Mouse (Mus musculus) forelimb bud, embryonic 11.5 days (tissue): Measurements from ENCODE around the gene Abcb10.
"Not testable (repeated sequence)": the region's sequence is repeated elsewhere in the genome, so short reads cannot be mapped to it uniquely, and the experiment has no call there.

Experiments
- DNase-seq: peaks from one replicate; pipeline ENCODE4 v3.0.0-alpha.2; 2012; ENCODE audit warnings: low read depth, low spot score

The Abcb10 gene

GRCm38 (mm10) chr8:123981674-123982073, 1.2 kb downstream of the Abcb10 start:
- DNase-seq = no peak

DNA sequence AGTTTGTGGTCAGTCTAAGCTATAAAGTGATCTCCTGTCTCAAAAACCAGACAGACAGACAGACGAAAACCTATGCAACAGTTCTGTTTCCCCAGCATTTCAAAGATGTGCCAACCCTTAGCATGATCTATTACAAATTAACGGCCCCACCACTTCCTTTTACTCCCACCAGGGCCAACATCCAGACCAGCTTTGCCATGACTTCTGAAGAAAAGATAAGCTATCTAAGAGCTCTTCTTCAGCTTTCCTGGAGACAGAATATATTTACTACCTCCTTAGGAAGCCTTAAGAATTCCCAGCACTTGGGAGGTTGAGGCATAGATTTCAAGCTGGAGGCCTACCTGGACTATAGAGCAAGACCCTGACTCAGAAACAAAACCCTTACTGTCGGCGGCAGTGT, 2.7 kb downstream of the Abcb10 start:
- no peak for DNase-seq

GRCm38 (mm10) chr8:123978926-123979325, 4.0 kb downstream of the Abcb10 start:
- DNase-seq = no peak

- DNase-seq = no peak
Measured at GRCm38 (mm10) chr8:123978166-123978838, 4.6 kb downstream of the Abcb10 start.

GRCm38 (mm10) chr8:123977499-123977898, 5.4 kb downstream of the Abcb10 start:
- DNase-seq = no peak

GRCm38 (mm10) chr8:123973495-123973894, 9.4 kb downstream of the Abcb10 start:
- DNase-seq = no peak

GRCm38 (mm10) chr8:123966896-123967295, 16.0 kb downstream of the Abcb10 start:
- DNase-seq = no peak

- peak; percentile 24 for DNase-seq
Measured at GRCm38 (mm10) chr8:123961371-123961770, 21.6 kb downstream of the Abcb10 start.

- DNase-seq = not testable (repeated sequence)
Measured at GRCm38 (mm10) chr8:123960556-123960955, 22.4 kb downstream of the Abcb10 start.

- DNase-seq = no peak
Measured at GRCm38 (mm10) chr8:123960056-123960455, 22.9 kb downstream of the Abcb10 start.

GRCm38 (mm10) chr8:123959473-123959872, 23.4 kb downstream of the Abcb10 start:
- DNase-seq = no peak

DNA sequence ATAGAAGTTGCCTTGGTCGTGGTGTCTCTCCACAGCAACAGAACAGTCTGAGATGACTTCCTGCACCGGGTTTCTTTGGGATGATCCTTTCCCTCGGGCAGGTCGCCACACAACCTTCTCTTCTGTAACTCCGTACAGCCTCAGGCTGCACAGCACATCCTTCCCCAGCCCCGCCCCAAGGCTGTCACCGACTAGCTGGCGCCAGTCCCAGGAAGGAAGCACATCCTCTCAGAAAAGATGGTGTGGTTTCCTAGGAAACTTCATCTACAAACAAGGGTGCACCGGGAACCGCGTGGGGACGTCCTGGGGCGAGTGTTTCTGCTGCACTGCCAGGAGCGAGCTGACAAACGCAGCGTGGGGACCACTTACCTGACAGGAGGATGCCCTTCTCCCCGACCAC, 24.8 kb downstream of the Abcb10 start:
- DNase-seq = no peak

DNA sequence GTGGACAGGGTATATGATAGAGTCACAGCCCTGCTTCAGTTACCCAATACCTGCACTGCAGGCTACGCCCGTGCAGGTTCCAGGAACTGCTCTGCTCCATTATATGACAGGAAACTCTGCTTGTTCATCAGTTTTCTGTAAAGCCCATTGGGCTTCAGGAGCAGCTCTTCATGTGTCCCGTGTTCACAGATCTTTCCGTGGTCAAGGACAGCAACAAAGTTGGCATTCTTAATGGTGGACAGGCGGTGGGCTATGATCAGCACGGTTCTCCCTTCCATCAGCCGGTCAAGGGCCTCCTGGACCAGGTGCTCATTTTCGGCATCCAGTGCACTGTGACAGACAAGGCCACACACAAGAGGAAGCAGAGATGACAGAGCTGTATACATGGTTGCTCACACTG, 28.7 kb downstream of the Abcb10 start:
- no peak for DNase-seq

- DNase-seq = no peak
Measured at GRCm38 (mm10) chr8:123953686-123954085, 29.2 kb downstream of the Abcb10 start.

DNA sequence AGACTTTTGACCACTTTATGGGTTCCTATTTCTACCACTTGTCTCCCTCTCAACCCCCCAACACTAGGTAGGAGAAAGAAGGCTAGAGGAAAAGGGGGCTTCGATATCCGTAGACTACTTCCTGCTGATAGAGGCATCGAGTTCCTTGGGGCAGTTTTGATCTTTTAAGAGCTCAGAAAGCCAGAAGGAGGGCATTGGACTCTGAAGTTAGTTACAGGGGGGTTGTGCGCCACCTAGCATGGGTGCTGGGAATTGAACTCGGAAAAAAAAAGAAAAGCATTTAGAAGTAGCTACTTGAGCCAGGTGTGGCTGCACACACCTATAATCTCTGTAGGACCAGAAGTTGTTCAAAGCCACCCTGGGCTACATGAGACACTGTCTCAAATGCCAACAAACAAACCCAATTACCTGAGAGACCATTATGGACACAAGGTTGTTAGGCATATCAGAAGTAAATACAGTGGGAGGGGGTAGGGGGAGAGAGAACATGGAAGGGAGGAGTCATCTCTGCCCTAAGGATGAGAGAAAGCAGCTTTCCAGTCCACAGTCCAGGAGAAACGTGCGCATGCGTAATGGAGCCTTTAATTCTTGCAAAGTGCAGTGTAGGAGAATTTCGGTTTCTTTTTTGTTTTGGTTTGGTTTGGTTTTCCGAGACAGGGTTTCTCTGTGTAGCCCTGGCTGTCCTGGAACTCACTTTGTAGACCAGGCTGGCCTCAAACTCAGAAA, 32.7 kb downstream of the Abcb10 start:
- DNase-seq = peak; percentile 70

- no peak for DNase-seq
Measured at GRCm38 (mm10) chr8:123949686-123949986, 33.3 kb downstream of the Abcb10 start.

- peak; percentile 99 for DNase-seq
Measured at GRCm38 (mm10) chr8:123948942-123949685, 33.8 kb downstream of the Abcb10 start, which contains the start of gene Nup133. Nup133 (minus strand) TSS chr8:123949265.

- DNase-seq = no peak
Measured at GRCm38 (mm10) chr8:123929026-123929425, 53.9 kb downstream of the Abcb10 start.

DNA sequence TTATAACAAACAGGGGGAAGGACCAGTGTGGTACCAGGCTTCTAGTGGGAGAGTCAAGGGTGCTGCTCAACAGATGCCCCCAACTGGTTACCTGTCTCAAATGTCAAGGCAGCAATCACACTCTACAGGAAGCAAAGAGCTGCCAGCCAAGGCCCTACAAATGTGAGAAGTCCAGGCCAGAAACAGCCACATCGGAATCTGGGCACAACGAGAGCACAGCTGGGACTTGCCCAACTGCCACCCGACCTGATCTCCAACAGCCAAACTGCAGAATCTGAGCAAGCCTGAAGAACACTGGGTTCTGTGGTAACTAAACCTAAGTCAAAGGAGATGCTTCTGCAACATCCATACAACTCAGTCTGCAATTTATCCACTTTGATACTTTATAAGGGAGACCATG, 57.3 kb downstream of the Abcb10 start:
- no peak for DNase-seq

DNA sequence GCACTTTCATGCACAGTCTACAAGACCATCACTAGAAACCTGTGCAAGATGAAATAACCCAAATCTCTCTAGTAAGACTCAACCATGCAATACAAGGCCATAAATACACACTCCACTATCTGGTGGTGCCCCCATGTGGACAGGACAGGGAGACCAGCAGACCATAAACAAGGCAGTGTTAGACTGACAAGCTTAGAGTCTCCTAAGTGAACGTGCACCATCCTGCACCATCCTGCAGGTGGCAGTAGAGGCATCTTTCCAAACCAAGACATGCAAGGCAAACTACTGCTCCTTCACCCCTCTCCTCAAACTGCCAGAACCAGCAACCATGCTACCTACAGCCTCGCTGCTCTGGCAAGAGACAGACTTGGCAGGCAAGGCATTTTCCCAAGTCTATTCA, 58.2 kb downstream of the Abcb10 start:
- DNase-seq = peak; percentile 86

DNA sequence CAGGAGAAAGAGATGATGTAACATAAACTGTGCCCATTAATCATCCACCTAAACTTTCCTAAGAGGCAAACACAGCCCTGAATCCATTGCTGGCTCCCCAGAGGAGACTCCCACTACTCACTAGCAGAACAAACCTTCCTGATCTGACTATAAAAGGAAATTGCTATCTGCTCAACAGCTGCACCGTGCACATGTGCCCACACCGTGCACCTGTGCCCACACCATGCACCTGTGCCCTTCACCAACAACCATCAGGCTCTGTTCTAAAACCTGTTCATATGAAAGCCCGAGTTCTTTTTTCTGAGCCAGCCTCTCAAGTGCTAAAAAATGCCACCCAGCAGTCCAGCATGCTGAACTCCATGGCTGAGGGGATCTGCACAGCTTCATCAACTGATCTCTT, 68.3 kb downstream of the Abcb10 start:
- DNase-seq = no peak

DNA sequence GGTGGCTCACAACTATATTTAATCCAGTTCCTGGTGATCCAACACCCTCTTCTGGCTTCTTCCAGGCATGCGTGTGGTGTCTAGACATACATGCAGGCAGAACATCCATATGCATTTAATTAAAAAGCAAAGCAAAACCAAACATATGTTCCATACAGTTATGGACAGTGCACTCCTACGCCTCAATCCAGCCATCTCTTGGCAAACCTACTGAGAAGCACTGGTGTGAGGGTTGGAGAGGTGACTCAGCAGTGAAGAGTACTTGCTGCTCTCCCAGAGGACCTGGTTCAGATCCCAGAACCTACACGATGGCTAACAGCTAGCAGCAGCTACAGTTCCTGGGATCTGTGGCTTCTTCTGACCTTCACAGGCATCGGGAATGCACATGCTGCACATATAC, 70.7 kb downstream of the Abcb10 start:
- no peak for DNase-seq

GRCm38 (mm10) chr8:123907604-123908003, 75.3 kb downstream of the Abcb10 start:
- DNase-seq = no peak
